Mouse (Mus musculus) B cell, adult 62 days (primary cell): ENCODE measurements around the gene F830045P16Rik. TPM values are rescaled to one million over a fixed set of nuclear protein-coding genes. Genes with fewer than 3 reads are reported as not detected.

ENCODE experiments used
- total RNA-seq: library from RNA; stranded (reverse); gene quantifications from 4 replicates; pipeline ENCODE4 v1.2.4, GENCODE M21; 2023

F830045P16Rik gene
- total RNA-seq, result not detected in 4 replicates

DNA sequence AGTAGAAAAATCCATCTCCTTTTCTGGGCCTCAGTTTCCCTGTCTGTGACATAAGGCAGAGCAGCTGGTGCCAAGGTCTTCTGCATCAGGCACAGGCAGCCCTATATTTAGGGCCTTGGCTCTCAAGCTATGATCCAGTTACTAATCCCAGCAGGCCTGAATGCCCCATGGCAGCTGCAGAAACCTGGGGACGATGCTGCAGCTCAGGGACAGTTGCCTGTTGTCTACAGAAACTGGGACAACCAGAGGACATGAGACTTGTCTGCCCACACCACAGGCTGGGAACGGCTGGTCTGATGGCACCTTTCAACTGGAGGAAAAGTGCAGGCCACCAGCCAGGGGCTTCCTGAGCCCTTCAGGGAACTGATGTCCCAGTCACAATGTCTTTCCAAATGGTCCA lies at the start of gene F830045P16Rik:
Gene F830045P16Rik (minus strand): TSS at position 226 of the 400 bp plus-strand sequence.

Other genes starting within 250 kb of the F830045P16Rik start
- 1.2 to 2.2 TPM (median 1.5 TPM) in 4 replicates for gene Ckap2l, start 239.4 kb downstream of the F830045P16Rik start, total RNA-seq
- 0.38 TPM in 1 of 4 replicates, not detected in the others for gene Il1a, start 226.6 kb downstream of the F830045P16Rik start, total RNA-seq
- gene Il1b, start 165.5 kb downstream of the F830045P16Rik start, total RNA-seq, result 0.61 to 3.7 TPM (median 1.3 TPM) in 3 of 4 replicates, not detected in the other
- 8.4 to 14.3 TPM (median 11.7 TPM) in 4 replicates for gene Sirpa, start 56.2 kb upstream of the F830045P16Rik start, total RNA-seq
- not detected in 4 replicates for gene Pdyn, start 163.2 kb upstream of the F830045P16Rik start, total RNA-seq